Mouse (Mus musculus) limb, embryonic 10.5 days (tissue): ENCODE measurements around the gene Ift122. TPM values are rescaled to one million over a fixed set of nuclear protein-coding genes. Genes with fewer than 3 reads are reported as not detected.
A peak's percentile ranks its signal among the peaks of the same experiment; 100 is the strongest.

Experiments used
- DNase-seq: peaks from one replicate; pipeline ENCODE4 v3.0.0-alpha.2; 2017; ENCODE audit warnings: low spot score
- H3K27ac ChIP-seq: fragments of 300-500 bp; sonication (generic); 2 replicates; pipeline ENCODE4 v1.5.1; 2016; ENCODE audit warnings: mild to moderate bottlenecking
- H3K27me3 ChIP-seq: fragments of 300-500 bp; sonication (generic); 2 replicates; pipeline ENCODE4 v1.6.1; 2016; ENCODE audit warnings: low read depth, mild to moderate bottlenecking; ENCODE audit not compliant: poor library complexity, severe bottlenecking
- H3K36me3 ChIP-seq: fragments of 300-500 bp; sonication (generic); 2 replicates; pipeline ENCODE4 v1.6.1; 2016; ENCODE audit warnings: mild to moderate bottlenecking, moderate library complexity
- H3K4me1 ChIP-seq: fragments of 300-500 bp; sonication (generic); 2 replicates; pipeline ENCODE4 v1.6.1; 2016
- H3K4me3 ChIP-seq: fragments of 300-500 bp; sonication (generic); 2 replicates; pipeline ENCODE4 v1.5.1; 2016; ENCODE audit warnings: mild to moderate bottlenecking, moderate library complexity
- H3K9me3 ChIP-seq: fragments of 300-500 bp; sonication (generic); replicated peaks from 2 replicates; pipeline ENCODE4 v1.6.1; 2016; ENCODE audit warnings: mild to moderate bottlenecking
- WGBS: fragments of 180-500 bp; shearing (Covaris S2); methylation state at CpG from one replicate; pipeline ENCODE4 v1.1.7; 2016; 5-methylcytosine and 5-hydroxymethylcytosine counted together
- polyA plus RNA-seq: library from polyadenylated mRNA; unstranded; fragments of >200 nt; fragmentation: Nextera tagmentation; extraction: Ambion mirVana; gene quantifications from 2 replicates; pipeline ENCODE4 v1.2.1, GENCODE M21; 2016

Ift122 gene
- polyA plus RNA-seq, result 28.0 and 34.2 TPM in 2 replicates

- Histone ChIP-seq H3K4me3 (peak within 1 kb of the TSS; percentile 77), H3K27me3 (no peaks in the 10 kb centered on the region), H3K4me1 (peaks cover 25% of the 10 kb centered on the region), H3K27ac (peak within 1 kb of the TSS; percentile 90), H3K9me3 (no peaks in the 10 kb centered on the region), H3K36me3 (peaks cover 25% of the 10 kb centered on the region)
- under 1% methylated on average over 51 of the region's 51 CpGs for WGBS
- peak; percentile 95 for DNase-seq
Observed at GRCm38 (mm10) chr6:115853091-115853813, at the start of gene Ift122, which contains the start of gene Mbd4. TSS of gene Ift122 (plus strand) at chr6:115853470. TSS of gene Mbd4 (minus strand) at chr6:115853371.

- peaks cover 16% of the 10 kb centered on the region for H3K4me1 ChIP-seq
- H3K4me3 ChIP-seq, result no peak overlapping the region
- no peaks in the 10 kb centered on the region for H3K9me3 ChIP-seq
- peak; percentile 71 for DNase-seq
- 53% methylated on average over 16 of the region's 16 CpGs for WGBS
- H3K27ac ChIP-seq, result no peak overlapping the region
- peaks cover 91% of the 10 kb centered on the region for H3K36me3 ChIP-seq
- H3K27me3 ChIP-seq, result no peaks in the 10 kb centered on the region
Observed at GRCm38 (mm10) chr6:115803541-115804382, 49.5 kb upstream of the Ift122 start.

GRCm38 (mm10) chr6:115804432-115805192 is 48.7 kb upstream of the Ift122 start:
- Histone ChIP-seq H3K9me3 (no peaks in the 10 kb centered on the region), H3K4me3 (no peak overlapping the region), H3K36me3 (peaks cover 82% of the 10 kb centered on the region), H3K27me3 (no peaks in the 10 kb centered on the region), H3K27ac (no peak overlapping the region), H3K4me1 (peaks cover 16% of the 10 kb centered on the region)
- no peak for DNase-seq
- 72% methylated on average over 10 of the region's 10 CpGs for WGBS

GRCm38 (mm10) chr6:115807464-115808195 is 45.6 kb upstream of the Ift122 start:
- Histone ChIP-seq H3K4me1 (peaks cover 16% of the 10 kb centered on the region), H3K4me3 (peak overlapping the region; percentile 99), H3K36me3 (peaks cover 52% of the 10 kb centered on the region), H3K27me3 (no peaks in the 10 kb centered on the region), H3K9me3 (no peaks in the 10 kb centered on the region), H3K27ac (peak overlapping the region; percentile 98)
- 5% methylated on average over 15 of the region's 15 CpGs for WGBS
- DNase-seq, result no peak

GRCm38 (mm10) chr6:115808196-115808487 is 45.1 kb upstream of the Ift122 start:
- under 1% methylated on average over 22 of the region's 22 CpGs for WGBS
- H3K27ac ChIP-seq, result peak overlapping the region; percentile 98

GRCm38 (mm10) chr6:115808488-115809231 is 44.6 kb upstream of the Ift122 start, which contains the start of gene Rpl32:
TSS of gene Rpl32 (minus strand) at chr6:115808747.
- DNase-seq, result peak; percentile 89
- Histone ChIP-seq H3K4me3 (peak within 1 kb of the TSS; percentile 99), H3K9me3 (no peaks in the 10 kb centered on the region), H3K4me1 (peaks cover 16% of the 10 kb centered on the region), H3K36me3 (peaks cover 42% of the 10 kb centered on the region), H3K27ac (peak within 1 kb of the TSS; percentile 98), H3K27me3 (no peaks in the 10 kb centered on the region)
- under 1% methylated on average over 47 of the region's 47 CpGs for WGBS

More at GRCm38 (mm10) chr6:115808196-115808487, 45.1 kb upstream of the Ift122 start:
- H3K9me3 ChIP-seq, result no peaks in the 10 kb centered on the region
- peaks cover 16% of the 10 kb centered on the region for H3K4me1 ChIP-seq
- peaks cover 47% of the 10 kb centered on the region for H3K36me3 ChIP-seq
- no peak for DNase-seq
- no peaks in the 10 kb centered on the region for H3K27me3 ChIP-seq
- H3K4me3 ChIP-seq, result peak overlapping the region; percentile 99

GRCm38 (mm10) chr6:115811606-115812005 is 41.7 kb upstream of the Ift122 start:
- Histone ChIP-seq H3K27me3 (no peaks in the 10 kb centered on the region), H3K4me1 (peaks cover 18% of the 10 kb centered on the region), H3K36me3 (peaks cover 13% of the 10 kb centered on the region), H3K9me3 (no peaks in the 10 kb centered on the region), H3K4me3 (no peak overlapping the region), H3K27ac (no peak overlapping the region)
- DNase-seq, result no peak
- WGBS, result 74% methylated on average over 8 of the region's 8 CpGs

GRCm38 (mm10) chr6:115814104-115814503 is 39.2 kb upstream of the Ift122 start:
- H3K4me3 ChIP-seq, result no peak overlapping the region
- no peaks in the 10 kb centered on the region for H3K36me3 ChIP-seq
- DNase-seq, result no peak
- peaks cover 10% of the 10 kb centered on the region for H3K4me1 ChIP-seq
- H3K27ac ChIP-seq, result no peak overlapping the region
- H3K9me3 ChIP-seq, result no peaks in the 10 kb centered on the region
- H3K27me3 ChIP-seq, result no peaks in the 10 kb centered on the region
- 35% methylated on average over 4 of the region's 4 CpGs for WGBS

- Histone ChIP-seq H3K27ac (no peak overlapping the region), H3K9me3 (no peaks in the 10 kb centered on the region), H3K36me3 (no peaks in the 10 kb centered on the region), H3K4me1 (peaks cover 13% of the 10 kb centered on the region), H3K27me3 (no peaks in the 10 kb centered on the region), H3K4me3 (no peak overlapping the region)
- WGBS, result 82% methylated on average over 4 of the region's 4 CpGs
- DNase-seq, result no peak
Observed at GRCm38 (mm10) chr6:115815041-115815440, 38.2 kb upstream of the Ift122 start.

GRCm38 (mm10) chr6:115818129-115818528 is 35.1 kb upstream of the Ift122 start:
- 71% methylated on average over 2 of the region's 2 CpGs for WGBS
- H3K4me3 ChIP-seq, result no peak overlapping the region

GRCm38 (mm10) chr6:115821216-115821993 is 31.9 kb upstream of the Ift122 start:
- Histone ChIP-seq H3K36me3 (no peaks in the 10 kb centered on the region), H3K4me3 (no peak overlapping the region), H3K9me3 (no peaks in the 10 kb centered on the region), H3K27me3 (no peaks in the 10 kb centered on the region), H3K4me1 (peaks cover 17% of the 10 kb centered on the region), H3K27ac (no peak overlapping the region)
- 91% methylated on average over 8 of the region's 8 CpGs for WGBS
- no peak for DNase-seq

More at GRCm38 (mm10) chr6:115818129-115818528, 35.1 kb upstream of the Ift122 start:
- Histone ChIP-seq H3K36me3 (no peaks in the 10 kb centered on the region), H3K27me3 (no peaks in the 10 kb centered on the region), H3K4me1 (peaks cover 18% of the 10 kb centered on the region), H3K9me3 (no peaks in the 10 kb centered on the region), H3K27ac (peak overlapping the region; percentile 8; the same call in 1 of the 2 replicates)
- DNase-seq, result no peak
